Mouse (Mus musculus) bone marrow, adult 2 months (tissue): Measurements from ENCODE around the gene Clasrp.

ENCODE experiments used
- CTCF ChIP-seq: fragments of 200-500 bp; IDR thresholded peaks from 2 replicates; pipeline ENCODE4 v1.5.1; 2011; ENCODE audit warnings: low read length, control low read depth; ENCODE audit not compliant: control insufficient read depth, insufficient read depth
- POLR2A ChIP-seq: fragments of 200-500 bp; IDR thresholded peaks from 2 replicates; pipeline ENCODE4 v1.6.1; 2011; ENCODE audit warnings: low read depth, mild to moderate bottlenecking, control low read depth, low read length, borderline replicate concordance; ENCODE audit not compliant: control insufficient read depth

GRCm38 (mm10) chr7:19578436-19578835 lies 25.9 kb downstream of the Clasrp start:
- TF ChIP-seq POLR2A: no peak
- TF ChIP-seq CTCF: no peak
